Mouse (Mus musculus): ENCODE data around the gene Gm3488. TPM values are rescaled to one million over a fixed set of nuclear protein-coding genes. Genes with fewer than 3 reads are reported as not detected.
"Not testable (repeated sequence)": the region's sequence is repeated elsewhere in the genome, so short reads cannot be mapped to it uniquely, and the experiment has no call there.

Gene Gm3488
- polyA plus RNA-seq (2014; fragmentation: Nextera tagmentation; extraction: Ambion mirVana), result 1.3 and 1.6 TPM in 2 replicates

DNA sequence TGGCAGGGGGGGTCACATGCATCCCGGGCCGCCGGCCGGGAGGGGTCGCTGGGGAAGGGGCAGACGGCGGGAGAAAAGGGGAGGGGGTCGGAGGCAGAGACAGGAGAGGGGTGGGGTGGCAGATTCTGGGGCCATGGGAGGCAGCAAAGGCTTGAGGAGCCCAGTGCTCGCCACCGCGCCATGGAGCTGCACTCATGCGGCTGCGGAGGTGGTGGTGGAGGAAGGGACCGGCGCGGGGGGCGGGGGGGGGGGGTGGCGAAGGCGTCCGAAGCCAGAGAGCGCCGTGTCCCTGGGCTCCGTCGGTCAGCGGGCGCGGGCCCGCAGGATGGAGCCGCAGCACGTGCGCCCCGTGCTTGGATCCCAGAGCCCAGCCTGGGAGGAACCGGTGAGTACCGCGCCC, at the start of gene Gm3488:
TSS of gene Gm3488 (plus strand) at position 301 of the 400 bp plus-strand sequence.
- not testable (repeated sequence) for H3K9me3 ChIP-seq (ENCODE audit: low read depth, low read length); H3K9ac ChIP-seq; H3K4me2 ChIP-seq; H3K4me3 ChIP-seq (ENCODE audit: low read depth, low read length); ATAC-seq (ENCODE audit: insufficient read depth); H3K36me3 ChIP-seq (ENCODE audit: insufficient read depth); DNase-seq; H3K4me1 ChIP-seq (ENCODE audit: insufficient read depth); H3K27me3 ChIP-seq (ENCODE audit: insufficient read depth, low read length); H3K27ac ChIP-seq (ENCODE audit: low read depth)
- no CpG with 5 or more reads among the region's 35 CpGs for WGBS

DNA sequence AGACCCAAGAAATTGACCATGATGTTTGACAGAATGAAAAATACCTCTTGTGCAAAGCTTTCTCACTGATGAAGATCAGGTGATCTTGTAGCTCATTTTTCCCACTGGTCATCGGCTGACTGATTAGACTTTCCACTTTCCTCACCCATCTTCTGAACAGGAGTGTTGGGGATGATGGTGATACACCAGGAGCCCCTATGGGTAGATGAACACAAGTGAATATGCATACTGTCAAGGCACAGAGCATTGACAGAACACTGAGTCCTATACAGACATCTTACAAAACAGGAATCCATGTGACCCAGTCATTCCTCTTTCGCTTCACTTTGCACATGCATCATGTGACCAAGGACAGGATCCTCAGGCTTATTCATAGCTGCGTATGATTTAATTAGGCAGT, 46.1 kb upstream of the Gm3488 start, which contains the start of gene Gm3194:
TSS of gene Gm3194 (minus strand) at position 101 of the 400 bp plus-strand sequence.
- not testable (repeated sequence) for H3K9me3 ChIP-seq (ENCODE audit: low read depth, low read length); H3K4me1 ChIP-seq (ENCODE audit: insufficient read depth); H3K27me3 ChIP-seq (ENCODE audit: insufficient read depth, low read length); H3K27ac ChIP-seq (ENCODE audit: low read depth); H3K9ac ChIP-seq; H3K36me3 ChIP-seq (ENCODE audit: insufficient read depth); ATAC-seq (ENCODE audit: insufficient read depth); H3K4me2 ChIP-seq; H3K4me3 ChIP-seq (ENCODE audit: low read depth, low read length); DNase-seq
- no CpG with 5 or more reads among the region's 3 CpGs for WGBS

DNA sequence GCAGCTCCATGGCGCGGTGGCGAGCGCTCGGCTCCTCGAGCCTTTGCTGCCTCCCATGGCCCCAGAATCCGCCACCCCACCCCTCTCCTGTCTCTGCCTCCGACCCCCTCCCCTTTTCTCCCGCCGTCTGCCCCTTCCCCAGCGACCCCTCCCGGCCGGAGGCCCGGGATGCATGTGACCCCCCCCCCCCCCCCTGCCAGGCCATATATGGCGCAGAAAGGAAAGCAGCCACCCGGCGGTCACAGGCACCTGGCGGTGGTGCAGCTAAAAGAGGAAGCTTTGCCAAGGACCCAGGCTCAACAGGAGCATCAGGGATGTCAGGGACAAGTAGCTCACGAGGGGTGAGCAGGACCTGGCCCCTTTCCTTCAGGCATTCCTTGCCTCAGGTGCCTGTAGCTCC, 41.0 kb upstream of the Gm3488 start:
- not testable (repeated sequence) for H3K9me3 ChIP-seq (ENCODE audit: low read depth, low read length); H3K27me3 ChIP-seq (ENCODE audit: insufficient read depth, low read length); H3K4me3 ChIP-seq (ENCODE audit: low read depth, low read length); H3K9ac ChIP-seq; H3K4me1 ChIP-seq (ENCODE audit: insufficient read depth); H3K36me3 ChIP-seq (ENCODE audit: insufficient read depth); DNase-seq; H3K4me2 ChIP-seq; ATAC-seq (ENCODE audit: insufficient read depth); H3K27ac ChIP-seq (ENCODE audit: low read depth)
- no CpG with 5 or more reads among the region's 19 CpGs for WGBS

DNA sequence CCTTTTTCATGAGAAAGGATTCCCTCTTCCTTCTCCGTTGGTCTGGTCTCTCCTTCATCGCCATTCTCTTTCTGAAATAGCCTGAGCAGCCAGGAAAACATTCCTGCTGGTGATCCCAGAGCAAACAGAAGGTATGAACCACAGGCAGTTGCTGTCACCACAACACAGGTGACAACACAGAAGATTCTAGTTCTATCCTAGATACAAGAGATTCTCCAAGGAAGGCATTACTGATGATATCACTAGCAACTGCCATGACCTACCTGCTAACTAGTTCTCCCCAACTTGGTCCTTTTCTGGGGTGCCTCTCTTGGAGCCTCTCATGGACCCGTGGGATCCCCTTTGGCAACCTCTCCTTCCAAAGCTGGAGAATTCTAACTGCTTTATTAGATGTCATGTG, 23.7 kb upstream of the Gm3488 start, which contains the start of gene Gm8246:
TSS of gene Gm8246 (minus strand) at position 101 of the 400 bp plus-strand sequence.
- no CpG with 5 or more reads among the region's 3 CpGs for WGBS
- ATAC-seq (ENCODE audit: insufficient read depth), result not testable (repeated sequence)

DNA sequence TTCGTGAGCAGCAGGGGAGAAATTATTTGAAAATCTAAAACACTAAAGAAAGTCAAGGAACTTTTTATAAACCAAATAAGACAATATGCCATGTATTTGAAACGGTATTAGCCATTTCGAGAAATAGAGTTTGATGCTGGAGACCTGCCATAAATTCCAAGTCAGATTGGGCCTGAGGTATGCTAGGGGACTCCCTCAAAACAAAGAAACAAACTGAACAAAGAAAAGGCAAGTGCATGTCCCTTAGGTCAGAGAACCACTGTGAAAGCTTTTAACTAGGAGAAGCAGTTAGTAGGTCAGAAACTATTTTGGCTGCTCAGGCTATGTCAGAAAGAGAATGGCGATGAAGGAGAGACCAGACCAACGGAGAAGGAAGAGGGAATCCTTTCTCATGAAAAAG, 17.6 kb upstream of the Gm3488 start, which contains the start of gene Gm3187:
TSS of gene Gm3187 (plus strand) at position 301 of the 400 bp plus-strand sequence.
- not testable (repeated sequence) for DNase-seq; ATAC-seq (ENCODE audit: insufficient read depth)
- WGBS, result 78% methylated on average over 4 of the region's 5 CpGs

More for the DNA sequence above, 23.7 kb upstream of the Gm3488 start, which contains the start of gene Gm8246:
- not testable (repeated sequence) for H3K4me1 ChIP-seq (ENCODE audit: insufficient read depth); H3K4me2 ChIP-seq; H3K4me3 ChIP-seq (ENCODE audit: low read depth, low read length); H3K9ac ChIP-seq; H3K36me3 ChIP-seq (ENCODE audit: insufficient read depth); DNase-seq; H3K27me3 ChIP-seq (ENCODE audit: insufficient read depth, low read length); H3K9me3 ChIP-seq (ENCODE audit: low read depth, low read length); H3K27ac ChIP-seq (ENCODE audit: low read depth)

DNA sequence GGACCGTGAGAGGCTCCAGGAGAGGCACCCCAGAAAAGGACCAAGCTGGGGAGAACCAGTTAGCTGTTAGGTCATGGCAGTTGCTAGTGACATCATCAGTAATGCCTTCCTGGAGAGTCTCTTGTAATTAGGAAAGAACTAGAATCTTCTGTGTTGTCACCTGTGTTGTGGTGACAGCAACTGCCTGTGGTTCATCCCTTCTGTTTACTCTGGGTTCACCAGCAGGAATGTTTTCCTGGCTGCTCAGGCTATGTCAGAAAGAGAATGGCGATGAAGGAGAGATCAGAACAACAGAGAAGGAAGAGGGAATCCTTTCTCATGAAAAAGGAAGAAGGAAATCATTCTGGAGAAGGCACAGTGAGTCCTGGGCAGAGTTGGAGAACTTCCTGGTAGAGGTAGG, 36.7 kb downstream of the Gm3488 start, which contains the start of gene Gm3532:
TSS of gene Gm3532 (plus strand) at position 301 of the 400 bp plus-strand sequence.
- H3K36me3 ChIP-seq (ENCODE audit: insufficient read depth); H3K9me3 ChIP-seq (ENCODE audit: low read depth, low read length); H3K4me1 ChIP-seq (ENCODE audit: insufficient read depth); H3K27ac ChIP-seq (ENCODE audit: low read depth); H3K9ac ChIP-seq; ATAC-seq (ENCODE audit: insufficient read depth); DNase-seq; H3K4me3 ChIP-seq (ENCODE audit: low read depth, low read length); H3K27me3 ChIP-seq (ENCODE audit: insufficient read depth, low read length); H3K4me2 ChIP-seq: not testable (repeated sequence)
- no CpG with 5 or more reads among the region's 2 CpGs for WGBS

More for the DNA sequence above, 17.6 kb upstream of the Gm3488 start, which contains the start of gene Gm3187:
- H3K27me3 ChIP-seq (ENCODE audit: insufficient read depth, low read length); H3K9me3 ChIP-seq (ENCODE audit: low read depth, low read length); H3K9ac ChIP-seq; H3K27ac ChIP-seq (ENCODE audit: low read depth); H3K4me1 ChIP-seq (ENCODE audit: insufficient read depth); H3K4me2 ChIP-seq; H3K4me3 ChIP-seq (ENCODE audit: low read depth, low read length); H3K36me3 ChIP-seq (ENCODE audit: insufficient read depth): not testable (repeated sequence)

Other genes with a start within 250 kb of the Gm3488 start
- gene Gm3526, start 241.1 kb upstream of the Gm3488 start, polyA plus RNA-seq (2014; fragmentation: Nextera tagmentation; extraction: Ambion mirVana), result not detected in 2 replicates
- not detected in 2 replicates for gene Gm3542, start 166.7 kb upstream of the Gm3488 start, polyA plus RNA-seq (2014; fragmentation: Nextera tagmentation; extraction: Ambion mirVana)
- 0.72 TPM in 1 of 2 replicates, not detected in the other for gene Gm3500, start 112.6 kb upstream of the Gm3488 start, polyA plus RNA-seq (2014; fragmentation: Nextera tagmentation; extraction: Ambion mirVana)
- gene Gm3194, start 46.2 kb upstream of the Gm3488 start, polyA plus RNA-seq (2014; fragmentation: Nextera tagmentation; extraction: Ambion mirVana), result 0.53 and 0.91 TPM in 2 replicates
- gene Gm8246, start 23.8 kb upstream of the Gm3488 start, polyA plus RNA-seq (2014; fragmentation: Nextera tagmentation; extraction: Ambion mirVana), result not detected in 2 replicates
- not detected in 2 replicates for gene Gm3187, start 17.5 kb upstream of the Gm3488 start, polyA plus RNA-seq (2014; fragmentation: Nextera tagmentation; extraction: Ambion mirVana)
- gene Gm3532, start 36.8 kb downstream of the Gm3488 start, polyA plus RNA-seq (2014; fragmentation: Nextera tagmentation; extraction: Ambion mirVana), result not detected in 2 replicates
- gene Gm8265, start 131.4 kb downstream of the Gm3488 start, polyA plus RNA-seq (2014; fragmentation: Nextera tagmentation; extraction: Ambion mirVana), result not detected in 2 replicates
- gene Gm9603, start 185.8 kb downstream of the Gm3488 start, polyA plus RNA-seq (2014; fragmentation: Nextera tagmentation; extraction: Ambion mirVana), result not detected in 2 replicates
- 0.68 TPM in 1 of 2 replicates, not detected in the other for gene Gm3373, start 239.9 kb downstream of the Gm3488 start, polyA plus RNA-seq (2014; fragmentation: Nextera tagmentation; extraction: Ambion mirVana)